Mouse (Mus musculus) C2C12 (cell line): ENCODE data around the gene Dvl3. TPM values are rescaled to one million over a fixed set of nuclear protein-coding genes. Genes with fewer than 3 reads are reported as not detected.

ENCODE experiments used
- H3K27me3 ChIP-seq: one replicate; pipeline ENCODE4 v1.6.1; 2011; ENCODE audit not compliant: control insufficient read depth, insufficient read depth, insufficient read length
- H3K36me3 ChIP-seq: one replicate; pipeline ENCODE4 v1.6.1; 2011; ENCODE audit not compliant: control insufficient read depth, insufficient read depth
- H3K4me3 ChIP-seq: one replicate; pipeline ENCODE4 v1.5.1; 2011; ENCODE audit warnings: mild to moderate bottlenecking, control low read depth; ENCODE audit not compliant: poor library complexity, insufficient read depth, severe bottlenecking
- H3K79me2 ChIP-seq: one replicate; pipeline ENCODE4 v1.6.1; 2011; ENCODE audit not compliant: control insufficient read depth, insufficient read depth
- H3K79me3 ChIP-seq: one replicate; pipeline ENCODE4 v1.6.1; 2011; ENCODE audit warnings: low read depth, control low read depth
- H3ac ChIP-seq: one replicate; pipeline ENCODE3; 2011; ENCODE audit warnings: low read depth; ENCODE audit not compliant: control insufficient read depth, insufficient read length
- CEBPB ChIP-seq: IDR thresholded peaks from one replicate; pipeline ENCODE4 v1.6.1; 2011; ENCODE audit warnings: low read depth, mild to moderate bottlenecking, control low read depth, moderate library complexity
- CTCF ChIP-seq: IDR thresholded peaks from one replicate; pipeline ENCODE4 v1.5.1; 2011; ENCODE audit not compliant: control insufficient read depth, insufficient read depth, insufficient read length
- FOSL1 ChIP-seq: IDR thresholded peaks from one replicate; pipeline ENCODE4 v1.8.0; 2011; ENCODE audit warnings: mild to moderate bottlenecking, low read length; ENCODE audit not compliant: poor library complexity, insufficient read depth, severe bottlenecking
- MAX ChIP-seq: IDR thresholded peaks from one replicate; pipeline ENCODE4 v1.6.1; 2011; ENCODE audit warnings: mild to moderate bottlenecking, control low read depth
- MYOD1 ChIP-seq: IDR thresholded peaks from one replicate; pipeline ENCODE4 v1.6.1; 2011; ENCODE audit warnings: low read depth; ENCODE audit not compliant: control insufficient read depth, insufficient read length
- MYOG ChIP-seq: IDR thresholded peaks from one replicate; pipeline ENCODE4 v1.6.1; 2011; ENCODE audit not compliant: control insufficient read depth, insufficient read length; ENCODE audit errors: extremely low read depth
- USF1 ChIP-seq: IDR thresholded peaks from one replicate; pipeline ENCODE4 v1.6.1; 2011; ENCODE audit warnings: low read depth, mild to moderate bottlenecking, control low read depth, moderate library complexity
- polyA plus RNA-seq: library from polyadenylated mRNA; unstranded; fragments of >200 nt; fragmentation: generic; extraction: Trizol; gene quantifications from one replicate; pipeline ENCODE4 v1.2.1, GENCODE M21; 2012; ENCODE audit warnings: missing spikeins

The Dvl3 gene
- polyA plus RNA-seq, 1 experiment = 15.8 TPM

GRCm38 (mm10) chr16:20511277-20511847, 5.4 kb upstream of the Dvl3 start:
- Histone ChIP-seq H3K4me3 (no peak overlapping the region), H3K36me3 (peaks cover 63% of the 10 kb centered on the region), H3K79me3 (no peaks in the 10 kb centered on the region), H3K27me3 (no peaks in the 10 kb centered on the region), H3ac (no peak overlapping the region), H3K79me2 (no peaks in the 10 kb centered on the region)
- TF ChIP-seq CEBPB (no peak), CTCF (no peak), USF1 (no peak), MYOG (no peak), MYOD1 (no peak), MAX (no peak), FOSL1 (no peak)

- H3K4me3 ChIP-seq = no peak overlapping the region
- no peak overlapping the region for H3ac ChIP-seq
- peaks cover 42% of the 10 kb centered on the region for H3K79me2 ChIP-seq
- H3K79me3 ChIP-seq = peaks cover 23% of the 10 kb centered on the region
- H3K27me3 ChIP-seq = no peaks in the 10 kb centered on the region
- peaks cover 21% of the 10 kb centered on the region for H3K36me3 ChIP-seq
- TF ChIP-seq USF1 = no peak
- no peak for TF ChIP-seq FOSL1
- no peak for TF ChIP-seq MYOD1
- no peak for TF ChIP-seq CTCF
- TF ChIP-seq MYOG = no peak
- TF ChIP-seq CEBPB = no peak
- TF ChIP-seq MAX = no peak
Measured at GRCm38 (mm10) chr16:20516032-20516431, 750 bp upstream of the Dvl3 start.

- Histone ChIP-seq H3K79me3 (peaks cover 23% of the 10 kb centered on the region), H3K27me3 (no peaks in the 10 kb centered on the region), H3ac (peak overlapping the region; percentile 69), H3K36me3 (peaks cover 10% of the 10 kb centered on the region), H3K4me3 (peak overlapping the region; percentile 76), H3K79me2 (peaks cover 49% of the 10 kb centered on the region)
- TF ChIP-seq MYOG (no peak), USF1 (no peak), CTCF (no peak), FOSL1 (no peak), CEBPB (no peak), MYOD1 (no peak), MAX (no peak)
Measured at GRCm38 (mm10) chr16:20517216-20517615, 434 bp downstream of the Dvl3 start.

GRCm38 (mm10) chr16:20517701-20518374, 1.1 kb downstream of the Dvl3 start:
- peak overlapping the region; percentile 69 for H3ac ChIP-seq
- H3K4me3 ChIP-seq = peak overlapping the region; percentile 76
- H3K36me3 ChIP-seq = peaks cover 4% of the 10 kb centered on the region
- no peaks in the 10 kb centered on the region for H3K27me3 ChIP-seq
- H3K79me2 ChIP-seq = peaks cover 49% of the 10 kb centered on the region
- TF ChIP-seq FOSL1 (no peak), MYOG (no peak), USF1 (no peak), MAX (no peak), CTCF (no peak), MYOD1 (no peak), CEBPB (no peak)
- peaks cover 23% of the 10 kb centered on the region for H3K79me3 ChIP-seq

GRCm38 (mm10) chr16:20523886-20524285, 7.1 kb downstream of the Dvl3 start:
- H3K4me3 ChIP-seq = no peak overlapping the region
- no peak for TF ChIP-seq CEBPB
- TF ChIP-seq MYOD1 = no peak
- TF ChIP-seq MYOG = no peak
- TF ChIP-seq USF1 = no peak
- TF ChIP-seq MAX = no peak
- no peak for TF ChIP-seq FOSL1
- TF ChIP-seq CTCF = no peak
- peaks cover 28% of the 10 kb centered on the region for H3K79me2 ChIP-seq
- no peak overlapping the region for H3ac ChIP-seq
- H3K27me3 ChIP-seq = no peaks in the 10 kb centered on the region
- H3K79me3 ChIP-seq = peaks cover 7% of the 10 kb centered on the region
- peaks cover 50% of the 10 kb centered on the region for H3K36me3 ChIP-seq

GRCm38 (mm10) chr16:20528779-20529178, 12.0 kb downstream of the Dvl3 start:
- no peak overlapping the region for H3ac ChIP-seq
- H3K36me3 ChIP-seq = peaks cover 81% of the 10 kb centered on the region
- TF ChIP-seq USF1 (no peak), FOSL1 (no peak), MYOD1 (no peak), MAX (no peak), CTCF (no peak), CEBPB (no peak), MYOG (no peak)
- H3K79me2 ChIP-seq = no peaks in the 10 kb centered on the region
- no peaks in the 10 kb centered on the region for H3K27me3 ChIP-seq
- H3K79me3 ChIP-seq = no peaks in the 10 kb centered on the region
- H3K4me3 ChIP-seq = no peak overlapping the region
